Mouse (Mus musculus): ENCODE results near the gene Cdyl2.

GRCm38 (mm10) chr8:116692931-116693330 is 39.9 kb downstream of the Cdyl2 start:
- no peak for TF ChIP-seq POLR2A (IDR thresholded peaks at IDR 0.05; ENCODE audit: borderline replicate concordance, extremely low read depth, insufficient read depth, insufficient read length, poor library complexity, severe bottlenecking)
- no peak for TF ChIP-seq CTCF (IDR thresholded peaks at IDR 0.05; ENCODE audit: borderline replicate concordance, extremely low read depth, insufficient read depth, insufficient read length)

Data from brain, embryonic 14.5 days (tissue).